Mouse (Mus musculus): Measurements from ENCODE around the gene Gas6.

DNA sequence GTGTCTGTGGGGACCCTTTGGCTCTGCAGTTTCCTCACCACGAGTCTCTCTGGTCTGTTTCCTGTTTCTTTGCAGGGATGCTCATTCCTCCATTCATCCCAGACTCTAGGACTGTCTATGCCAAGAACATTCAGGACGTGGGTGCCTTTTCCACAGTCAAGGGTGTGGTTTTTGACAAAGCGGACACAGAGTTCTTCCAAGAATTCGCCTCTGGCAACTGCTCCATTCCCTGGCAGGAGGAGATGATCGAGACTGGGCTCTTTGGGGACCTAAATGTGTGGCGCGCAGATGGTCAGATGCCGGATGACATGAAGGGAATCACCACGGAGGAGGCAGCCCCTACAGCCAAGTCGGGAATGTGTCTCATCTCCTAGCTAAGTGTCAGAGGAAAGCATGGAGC, 78.4 kb downstream of the Gas6 start:
- TF ChIP-seq CTCF (IDR thresholded peaks at IDR 0.05; ENCODE audit: extremely low read depth, insufficient read length, insufficient replicate concordance, low read depth, low read length) (no peak), POLR2A (IDR thresholded peaks at IDR 0.05; ENCODE audit: low read depth, low read length) (no peak)

Data from small intestine, adult 2 months (tissue).